Mouse (Mus musculus) cerebellum, adult 18-20 months (tissue): ENCODE results near the gene Olfr723.
"Not testable (repeated sequence)": the region's sequence is repeated elsewhere in the genome, so short reads cannot be mapped to it uniquely, and the experiment has no call there.

Experiments
- DNase-seq, 2 experiments: peaks; one replicate each; pipeline ENCODE4 v3.0.0; 2021

Olfr723 gene

DNA sequence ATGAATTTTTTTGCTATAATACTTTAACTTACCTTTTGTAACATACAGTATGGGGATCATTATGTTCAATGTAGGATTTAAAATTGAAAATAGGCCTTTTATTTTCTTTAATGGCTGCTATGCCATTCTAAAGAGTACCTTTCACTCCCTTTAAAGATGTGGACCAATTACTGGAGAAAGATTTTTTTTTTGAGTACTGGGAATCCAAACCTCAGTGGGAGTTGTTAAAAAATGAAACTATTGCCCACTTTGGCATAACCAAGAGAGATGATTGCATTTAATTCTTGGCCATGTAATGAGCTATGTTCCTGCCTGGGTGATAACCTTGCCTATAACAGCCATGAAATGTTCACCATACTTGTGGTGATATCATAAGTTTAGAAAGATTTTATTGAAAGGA lies at the start of gene Olfr723:
TSS of gene Olfr723 (minus strand) at position 101 of the 400 bp plus-strand sequence.
- DNase-seq = not testable (repeated sequence)

DNA sequence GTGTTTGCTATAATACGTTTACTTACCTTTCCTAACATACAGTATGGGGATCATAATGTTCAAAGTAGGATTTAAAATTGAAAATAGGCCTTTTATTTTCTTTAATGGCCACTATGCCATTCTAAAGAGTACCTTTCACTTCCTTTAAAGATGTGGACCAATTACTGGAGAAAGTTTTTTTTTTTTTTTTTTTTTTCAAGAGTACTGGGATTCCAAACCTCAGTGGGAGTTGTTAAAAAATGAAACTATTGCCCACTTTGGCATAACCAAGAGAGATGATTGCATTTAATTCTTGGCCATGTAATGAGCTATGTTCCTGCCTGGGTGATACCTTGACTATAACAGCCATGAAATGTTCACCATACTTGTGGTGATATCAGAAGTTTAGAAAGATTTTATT lies 31.6 kb upstream of the Olfr723 start, which contains the start of gene Olfr724:
TSS of gene Olfr724 (minus strand) at position 101 of the 400 bp plus-strand sequence.
- DNase-seq = not testable (repeated sequence)

- DNase-seq = no peak
These were observed 24.3 kb upstream of the Olfr723 start for GRCm38 (mm10) chr14:49955890-49956289.

DNA sequence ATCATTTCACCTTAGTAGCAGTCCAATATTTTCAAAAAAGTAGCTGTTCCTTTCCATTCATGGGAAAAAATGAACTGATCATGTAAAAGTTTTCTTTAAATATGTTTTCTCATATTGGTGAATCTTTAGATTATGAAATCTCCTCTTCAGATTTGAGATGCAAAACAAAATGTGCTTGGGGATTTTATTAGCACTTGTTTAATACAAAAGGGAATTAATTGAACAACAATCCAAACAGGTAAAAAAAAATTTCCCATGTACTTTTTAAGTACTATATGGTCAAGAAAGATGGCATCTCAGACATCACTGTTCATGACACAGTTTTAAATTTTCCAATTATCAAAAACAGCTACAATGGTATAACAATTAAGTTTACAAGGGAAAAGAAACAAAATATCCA lies 29.7 kb downstream of the Olfr723 start, which contains the start of gene Olfr722:
TSS of gene Olfr722 (minus strand) at position 101 of the 400 bp plus-strand sequence.
- DNase-seq = no peak
